Mouse (Mus musculus) urinary bladder, postnatal 0 days (tissue): ENCODE results near the gene Rptn. TPM values are rescaled to one million over a fixed set of nuclear protein-coding genes. Genes with fewer than 3 reads are reported as not detected.

Source experiments
- microRNA-seq: library from miRNA; unstranded; fragments of <30 nt; microRNA quantifications from one replicate; pipeline ENCODE4, GENCODE M21; 2016
- polyA plus RNA-seq: library from polyadenylated mRNA; unstranded; fragments of >200 nt; fragmentation: Nextera tagmentation; extraction: Ambion mirVana; gene quantifications from 2 replicates; pipeline ENCODE4 v1.2.1, GENCODE M21; 2015

The Rptn gene
- 0.54 and 0.59 TPM in 2 replicates for polyA plus RNA-seq

GRCm38 (mm10) chr3:93393366-93393765, at the start of gene Rptn:
Gene Rptn (plus strand): TSS chr3:93393699.

GRCm38 (mm10) chr3:93442030-93442429, 48.5 kb downstream of the Rptn start, which contains the start of gene Tchh:
Gene Tchh (plus strand): TSS chr3:93442330.

Small RNA genes lying within 50 kb of the gene (microRNA-seq; reads per million reads assigned to microRNA genes)
- not detected for gene Gm22752
- gene Gm44353: not detected

Other genes with a start within 250 kb of the Rptn start
- gene Crnn, start 248.9 kb upstream of the Rptn start, polyA plus RNA-seq: not detected in 2 replicates
- not detected in 2 replicates for gene Flg2, start 196.4 kb upstream of the Rptn start, polyA plus RNA-seq
- gene Flg, start 120.2 kb upstream of the Rptn start, polyA plus RNA-seq: not detected in 2 replicates
- not detected in 2 replicates for gene Hrnr, start 74.0 kb upstream of the Rptn start, polyA plus RNA-seq
- gene Tchh, start 48.6 kb downstream of the Rptn start, polyA plus RNA-seq: 1.1 and 1.6 TPM in 2 replicates
- gene Tchhl1, start 75.1 kb downstream of the Rptn start, polyA plus RNA-seq: not detected in 2 replicates
- 2,966 and 3,460 TPM in 2 replicates for gene S100a11, start 126.8 kb downstream of the Rptn start, polyA plus RNA-seq
- gene S100a10, start 161.4 kb downstream of the Rptn start, polyA plus RNA-seq: 701 and 766 TPM in 2 replicates